Comparison of ENCODE assay signal across 26 mouse cellular contexts in genomic region chr17:18558212-18559158, GRCm38 (mm10). TPM values are rescaled to one million over a fixed set of nuclear protein-coding genes. Genes with fewer than 3 reads are reported as not detected.
DNase-seq lines count a peak whose midpoint lies in the region; ATAC-seq and TF ChIP-seq lines count a peak whose summit lies in the region.
"Not testable (repeated sequence)": the region's sequence is repeated elsewhere in the genome, so short reads cannot be mapped to it uniquely, and the experiment has no call there.
"Had no signal": no experiment of that assay in that cellular context is flagged by ENCODE, and none has a peak within 500 bp of the region (broad histone marks: within the 10 kb centered on the region; RNA-seq: fewer than 3 reads in every experiment).

No protein-coding gene starts in this region.

- H3K27me3 ChIP-seq in MEL (ENCODE audit: control insufficient read depth in 1 of 2, insufficient read depth in 2 of 2, low read length in 2 of 2) = not testable (repeated sequence)

- peak overlapping the region; percentile 55 for H3K9ac ChIP-seq in MEL (ENCODE audit: control insufficient read depth, low read depth, low read length, poor library complexity, severe bottlenecking)

- H3K79me2 ChIP-seq in MEL (ENCODE audit: control insufficient read depth, insufficient read depth, low read length, poor library complexity) = not testable (repeated sequence)

- not testable (repeated sequence) for H3K9me3 ChIP-seq in MEL (replicated peaks; ENCODE audit: insufficient read depth, low read length)

- TF ChIP-seq POLR2A in MEL (IDR thresholded peaks at IDR 0.05; ENCODE audit: control insufficient read depth in 1 of 2, insufficient read depth in 1 of 2, low read depth in 1 of 2, low read length in 2 of 2, poor library complexity in 1 of 2) = not testable (repeated sequence)

- peak overlapping the region; percentile 77 for H3K27ac ChIP-seq in MEL (ENCODE audit: control insufficient read depth, low read depth, low read length)

- peak; percentile 42 to 43; a peak in 2 of 4 replicates for TF ChIP-seq EP300 in MEL (IDR thresholded peaks at IDR 0.05; ENCODE audit: low read depth in 1 of 2, low read length in 2 of 2)

- H3K4me3 ChIP-seq in MEL (ENCODE audit: control insufficient read depth in 1 of 2, insufficient read depth in 1 of 2, low read depth in 2 of 2, low read length in 2 of 2) = peak overlapping the region; percentile 59

- not testable (repeated sequence) for TF ChIP-seq CTCF in MEL (IDR thresholded peaks at IDR 0.05 in 2 of 3, conservative IDR thresholded peaks at IDR 0.05 in 1 of 3; ENCODE audit: control insufficient read depth in 1 of 3, insufficient read depth in 1 of 3, low read depth in 2 of 3, low read length in 3 of 3, poor library complexity in 1 of 3, severe bottlenecking in 1 of 3)

- H3K4me1 ChIP-seq in MEL (ENCODE audit: control insufficient read depth in 1 of 2, insufficient read depth in 2 of 2, low read length in 2 of 2) = not testable (repeated sequence)

- peak; percentile 86 for DNase-seq in A20 (ENCODE audit: low read depth, low spot score)
- peak; percentile 93 for DNase-seq in MEL (ENCODE audit: low read depth, low spot score)
- peak; percentile 6 for DNase-seq in c-Kit-positive CD71-negative TER-119-negative erythroid progenitor cells, embryonic 14.5 days (ENCODE audit: low read depth)
- DNase-seq in induced T-regulatory cell, adult 2 months (ENCODE audit: low read depth) = peak; percentile 67
- peak; percentile 17 to 23 for DNase-seq in lung, adult 18-20 months
- peak; percentile 1 for DNase-seq in skeletal muscle tissue, adult 2 months (ENCODE audit: low read depth, low spot score)
- peak; percentile 17 for DNase-seq in thymus, postnatal 25 days

- TF ChIP-seq RAD21 in MEL (IDR thresholded peaks at IDR 0.05; ENCODE audit: low read depth, low read length) = not testable (repeated sequence)

- not testable (repeated sequence) for H3K36me3 ChIP-seq in MEL (ENCODE audit: control insufficient read depth in 1 of 2, insufficient read depth in 2 of 2, low read length in 2 of 2)

- ATAC-seq in megakaryocyte progenitor cell, adult 5-6 weeks (replicated peaks; ENCODE audit: poor library complexity) = peak; percentile 93

TF ChIP-seq in MEL, 35 proteins besides CTCF, POLR2A, EP300 and RAD21:
- TF ChIP-seq GATA1 (IDR thresholded peaks at IDR 0.05; ENCODE audit: low read depth, low read length) (peak; percentile 47), TAL1 (IDR thresholded peaks at IDR 0.05; ENCODE audit: low read length) (peak; percentile 40), SIN3A (IDR thresholded peaks at IDR 0.05; ENCODE audit: low read length) (peak; percentile 68), TBP (IDR thresholded peaks at IDR 0.05; ENCODE audit: low read depth, low read length) (0 out of 2 replicates have a peak, but pooled peaks have one; percentile 14), TCF12 (IDR thresholded peaks at IDR 0.05; ENCODE audit: low read depth, low read length) (0 out of 2 replicates have a peak, but pooled peaks have one; percentile 39), ETS1 (IDR thresholded peaks at IDR 0.05; ENCODE audit: low read depth, low read length) (peak; percentile 86), MXI1 (IDR thresholded peaks at IDR 0.05; ENCODE audit: low read depth, low read length) (peak; percentile 62)

RNA-seq across cellular contexts. Expression of gene Vmn2r96, which starts 14.5 kb away (rescaled TPM):
- total RNA-seq in MEL (2012; rRNA removed) = 0.04 and 0.07 TPM in 2 replicates
- under 1 TPM in 1 of 2 experiments, not detected in 1; 0.10 TPM for polyA plus RNA-seq in MEL (2012; ENCODE audit: insufficient read depth in 1 of 2, insufficient read length in 2 of 2, low read depth in 1 of 2, low replicate concordance in 2 of 2, missing spikeins in 1 of 2)
- total RNA-seq in megakaryocyte progenitor cell, adult 5-6 weeks (2015) = not detected in 2 replicates
- total RNA-seq in megakaryocyte progenitor cell, adult 5-6 weeks (2017) = not detected in 2 replicates
- total RNA-seq: adrenal gland, postnatal 4 days; G1E; gastrocnemius, adult 8-10 months; heart, adult 18-20 months; heart, postnatal 4 days; layer of hippocampus, adult 2 months; layer of hippocampus, postnatal 36 days; left cerebral cortex, postnatal 14 days had no signal
- polyA plus RNA-seq: embryonic facial prominence, embryonic 12.5 days; erythroblast, embryonic 14.5 days; forebrain, embryonic 13.5 days; frontal cortex, adult 2 months; G1E; heart, embryonic 15.5 days; hindbrain, embryonic 16.5 days; limb, embryonic 13.5 days; liver, embryonic 14.5 days; midbrain, embryonic 11.5 days; neural tube, embryonic 15.5 days had no signal

Comparison
In these comparisons a context has a peak if more than half of its experiments do, and no peak if none do; other contexts are left out.
1. Peak in every context shown above with its lines: DNase-seq, ATAC-seq, H3K4me3 ChIP-seq and H3K27ac ChIP-seq.
2. DNase-seq: peak in every context shown above with its lines; median percentile 93 in MEL; 86 in A20; 67 in induced T-regulatory cell, adult 2 months; 20 in lung, adult 18-20 months; 17 in thymus, postnatal 25 days; 6 in c-Kit-positive CD71-negative TER-119-negative erythroid progenitor cells, embryonic 14.5 days; 1 in skeletal muscle tissue, adult 2 months.